Mouse (Mus musculus): Measurements from ENCODE around the gene 4930447C04Rik. TPM values are rescaled to one million over a fixed set of nuclear protein-coding genes. Genes with fewer than 3 reads are reported as not detected.

The 4930447C04Rik gene
- polyA plus RNA-seq, 1 experiment from 2014 or later, result 0.14 TPM

DNA sequence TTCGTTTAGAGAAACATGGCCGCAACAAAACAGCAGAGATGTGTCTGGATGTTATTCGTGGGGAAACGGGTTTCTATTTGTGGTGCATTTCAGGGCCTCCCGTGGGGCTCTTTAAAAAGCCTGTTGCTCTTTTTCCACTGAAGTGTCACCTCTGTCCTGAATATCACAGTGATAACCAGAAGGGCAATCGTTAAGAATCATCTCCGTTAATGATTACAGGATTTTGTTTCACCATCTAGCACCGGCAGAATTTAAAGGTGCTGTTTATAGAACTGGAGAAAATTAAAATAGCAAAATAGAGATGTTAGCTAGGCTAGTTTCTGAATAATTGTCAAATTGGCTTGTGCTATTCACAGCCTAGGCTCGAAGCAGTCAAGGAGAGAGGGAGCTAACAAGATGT lies 90.4 kb downstream of the 4930447C04Rik start:
- H3K4me3 ChIP-seq (ENCODE audit: low read depth, low read length), result no peak overlapping the region
- 57% methylated on average over 9 of the region's 9 CpGs for WGBS (ENCODE audit: insufficient replicate concordance)
- H3K4me1 ChIP-seq (ENCODE audit: control insufficient read depth, low read depth, low read length), result no peaks in the 10 kb centered on the region
- ATAC-seq (ENCODE audit: low read depth), result no peak
- H3K4me2 ChIP-seq (ENCODE audit: low read depth, low read length), result no peak overlapping the region
- H3K9ac ChIP-seq (ENCODE audit: low read depth, low read length), result no peak overlapping the region
- H3K36me3 ChIP-seq (ENCODE audit: control insufficient read depth, insufficient read depth), result no peaks in the 10 kb centered on the region
- no peak overlapping the region for H3K27ac ChIP-seq (ENCODE audit: low read length)
- no peaks in the 10 kb centered on the region for H3K9me3 ChIP-seq (replicated peaks; ENCODE audit: control insufficient read depth, low read length)
- H3K27me3 ChIP-seq (ENCODE audit: control insufficient read depth, insufficient read depth, low read depth, low read length), result peaks cover 26% of the 10 kb centered on the region

DNA sequence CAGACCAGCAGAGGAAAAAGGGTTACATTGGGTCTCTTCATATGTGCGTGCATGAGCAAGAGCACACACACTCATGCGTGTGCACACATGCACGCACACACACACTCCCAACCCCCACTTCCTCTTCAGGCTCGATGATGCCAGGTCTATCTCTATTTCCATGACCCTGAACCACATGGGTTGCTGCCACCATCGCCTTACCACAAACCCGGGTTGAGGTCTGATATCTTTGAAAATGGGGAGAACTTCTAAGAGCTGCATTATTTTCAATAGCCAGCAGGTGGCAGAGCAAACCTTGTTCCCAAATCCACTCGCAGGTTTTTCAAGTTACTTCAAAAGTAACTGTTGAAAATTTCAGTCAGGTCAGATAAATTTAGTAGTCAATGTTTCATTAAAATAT lies 92.8 kb downstream of the 4930447C04Rik start:
- no peak overlapping the region for H3K27ac ChIP-seq (ENCODE audit: low read length)
- no peak overlapping the region for H3K4me2 ChIP-seq (ENCODE audit: low read depth, low read length)
- no peaks in the 10 kb centered on the region for H3K36me3 ChIP-seq (ENCODE audit: control insufficient read depth, insufficient read depth)
- H3K9ac ChIP-seq (ENCODE audit: low read depth, low read length), result no peak overlapping the region
- peaks cover 3% of the 10 kb centered on the region for H3K27me3 ChIP-seq (ENCODE audit: control insufficient read depth, insufficient read depth, low read depth, low read length)
- no peak for ATAC-seq (ENCODE audit: low read depth)
- 14% methylated on average over 7 of the region's 7 CpGs for WGBS (ENCODE audit: insufficient replicate concordance)
- no peak overlapping the region for H3K4me3 ChIP-seq (ENCODE audit: low read depth, low read length)
- H3K9me3 ChIP-seq (replicated peaks; ENCODE audit: control insufficient read depth, low read length), result no peaks in the 10 kb centered on the region
- H3K4me1 ChIP-seq (ENCODE audit: control insufficient read depth, low read depth, low read length), result no peaks in the 10 kb centered on the region

DNA sequence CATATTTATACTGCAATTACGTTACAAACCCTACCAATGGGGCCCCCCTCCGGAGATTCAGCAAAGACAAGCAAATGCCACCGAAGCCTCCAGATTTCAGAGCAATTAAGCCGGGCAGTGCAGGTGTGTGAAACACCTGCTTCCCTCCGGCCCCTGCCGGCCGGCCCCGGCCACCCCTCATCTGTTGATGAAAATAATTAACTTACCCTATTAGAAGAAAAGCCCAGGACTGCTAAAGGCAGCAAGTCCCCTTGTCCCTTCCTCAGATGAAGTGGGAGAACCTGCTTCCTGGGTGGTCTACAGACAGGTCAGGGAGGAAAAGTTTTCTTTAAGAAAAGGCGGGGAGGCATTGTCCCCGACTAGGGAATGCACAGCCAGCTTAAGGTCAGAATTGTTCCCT lies 94.6 kb downstream of the 4930447C04Rik start:
- no peak for ATAC-seq (ENCODE audit: low read depth)
- Histone ChIP-seq H3K9me3 (replicated peaks; ENCODE audit: control insufficient read depth, low read length) (no peaks in the 10 kb centered on the region), H3K4me1 (ENCODE audit: control insufficient read depth, low read depth, low read length) (no peaks in the 10 kb centered on the region), H3K9ac (ENCODE audit: low read depth, low read length) (no peak overlapping the region), H3K27ac (ENCODE audit: low read length) (no peak overlapping the region), H3K4me2 (ENCODE audit: low read depth, low read length) (no peak overlapping the region), H3K36me3 (ENCODE audit: control insufficient read depth, insufficient read depth) (no peaks in the 10 kb centered on the region), H3K4me3 (ENCODE audit: low read depth, low read length) (no peak overlapping the region), H3K27me3 (ENCODE audit: control insufficient read depth, insufficient read depth, low read depth, low read length) (peaks cover 3% of the 10 kb centered on the region; the same call in 1 of the 2 replicates)
- WGBS (ENCODE audit: insufficient replicate concordance), result 50% methylated on average over 10 of the region's 10 CpGs

DNA sequence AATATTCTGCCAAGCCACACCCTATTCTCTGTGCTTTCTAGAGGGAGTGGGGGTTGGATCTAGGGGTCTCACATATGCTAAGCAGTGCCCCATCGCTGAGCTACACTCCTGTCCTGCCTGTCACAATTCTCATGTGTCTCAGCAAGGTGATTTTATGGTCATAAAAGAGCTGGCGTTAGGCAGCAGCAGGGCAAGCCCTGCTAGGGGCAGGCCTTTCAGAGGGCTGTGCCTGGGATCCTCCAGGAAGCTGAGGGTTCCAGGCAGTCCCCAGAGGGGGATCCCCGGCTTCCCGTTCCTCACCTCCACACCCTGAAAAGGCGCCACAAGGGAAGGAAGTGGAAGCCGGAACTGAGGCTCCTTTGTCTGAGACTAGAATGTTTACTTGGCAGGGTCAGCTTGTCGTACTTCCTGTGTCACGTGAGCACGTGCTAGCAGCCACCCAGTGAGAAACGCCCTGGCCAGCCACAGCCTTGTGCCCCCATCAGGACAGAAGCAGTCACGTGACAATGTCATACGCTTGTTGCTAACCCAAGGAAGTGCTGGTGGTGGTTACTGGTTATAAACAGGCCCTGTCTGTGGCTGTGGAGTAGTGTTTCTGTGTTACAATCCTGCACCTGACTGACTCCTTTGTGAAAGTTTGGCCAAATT lies 96.5 kb downstream of the 4930447C04Rik start:
- Histone ChIP-seq H3K9ac (ENCODE audit: low read depth, low read length) (no peak overlapping the region), H3K27me3 (ENCODE audit: control insufficient read depth, insufficient read depth, low read depth, low read length) (0 out of 2 replicates have a peak, but pooled peaks cover 3% of the 10 kb centered on the region), H3K4me2 (ENCODE audit: low read depth, low read length) (peak overlapping the region; percentile 13), H3K4me1 (ENCODE audit: control insufficient read depth, low read depth, low read length) (no peaks in the 10 kb centered on the region), H3K27ac (ENCODE audit: low read length) (no peak overlapping the region), H3K9me3 (replicated peaks; ENCODE audit: control insufficient read depth, low read length) (no peaks in the 10 kb centered on the region), H3K36me3 (ENCODE audit: control insufficient read depth, insufficient read depth) (no peaks in the 10 kb centered on the region), H3K4me3 (ENCODE audit: low read depth, low read length) (no peak overlapping the region)
- ATAC-seq (ENCODE audit: low read depth), result peak; percentile 86
- WGBS (ENCODE audit: insufficient replicate concordance), result 11% methylated on average over 12 of the region's 12 CpGs

DNA sequence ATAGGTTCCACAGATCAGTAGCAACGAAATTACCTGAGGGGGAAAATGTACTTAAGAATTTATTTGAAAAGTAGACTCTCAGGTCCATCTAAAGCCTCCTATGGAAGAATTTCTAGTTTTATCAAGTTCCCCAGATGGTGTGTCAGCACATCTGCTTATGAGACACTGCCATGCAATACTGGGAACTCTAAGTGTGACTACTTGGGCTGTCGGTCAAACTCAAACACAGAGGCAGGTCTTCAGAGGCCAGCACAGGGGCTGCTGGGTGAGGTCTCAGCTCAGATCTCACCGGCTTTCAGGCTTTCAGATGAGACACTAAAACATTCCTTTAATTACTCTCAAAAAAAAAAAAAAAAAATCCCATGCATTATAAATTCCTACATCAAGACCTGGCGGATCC lies 97.0 kb downstream of the 4930447C04Rik start:
- WGBS (ENCODE audit: insufficient replicate concordance), result 58% methylated on average over 4 of the region's 4 CpGs
- no peak for ATAC-seq (ENCODE audit: low read depth)
- Histone ChIP-seq H3K4me1 (ENCODE audit: control insufficient read depth, low read depth, low read length) (no peaks in the 10 kb centered on the region), H3K4me2 (ENCODE audit: low read depth, low read length) (0 out of 2 replicates have a peak overlapping the region, but pooled peaks have one; percentile 13), H3K27ac (ENCODE audit: low read length) (no peak overlapping the region), H3K9ac (ENCODE audit: low read depth, low read length) (no peak overlapping the region), H3K4me3 (ENCODE audit: low read depth, low read length) (no peak overlapping the region), H3K36me3 (ENCODE audit: control insufficient read depth, insufficient read depth) (no peaks in the 10 kb centered on the region), H3K27me3 (ENCODE audit: control insufficient read depth, insufficient read depth, low read depth, low read length) (0 out of 2 replicates have a peak, but pooled peaks cover 3% of the 10 kb centered on the region), H3K9me3 (replicated peaks; ENCODE audit: control insufficient read depth, low read length) (no peaks in the 10 kb centered on the region)

DNA sequence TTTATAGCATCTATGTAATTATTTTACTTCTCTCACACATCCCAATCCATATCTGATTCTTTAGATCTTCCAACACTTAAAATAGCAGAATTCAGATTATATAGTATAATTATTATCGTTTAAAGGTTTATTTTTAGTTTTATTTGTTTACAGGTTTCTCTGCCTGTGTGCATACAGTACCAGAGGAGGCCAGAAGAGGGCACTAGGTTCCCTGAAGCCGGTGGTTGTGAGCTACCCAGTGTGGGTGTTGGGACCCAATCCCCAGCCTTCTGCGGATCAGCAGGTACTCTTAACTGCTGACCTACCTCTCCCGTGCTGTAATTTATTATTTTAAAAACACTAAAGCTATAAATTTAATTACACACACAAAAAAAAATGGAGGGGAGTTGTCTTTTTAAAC lies 97.4 kb downstream of the 4930447C04Rik start:
- Histone ChIP-seq H3K27ac (ENCODE audit: low read length) (no peak overlapping the region), H3K36me3 (ENCODE audit: control insufficient read depth, insufficient read depth) (no peaks in the 10 kb centered on the region), H3K4me2 (ENCODE audit: low read depth, low read length) (no peak overlapping the region), H3K9me3 (replicated peaks; ENCODE audit: control insufficient read depth, low read length) (no peaks in the 10 kb centered on the region), H3K4me1 (ENCODE audit: control insufficient read depth, low read depth, low read length) (no peaks in the 10 kb centered on the region), H3K4me3 (ENCODE audit: low read depth, low read length) (no peak overlapping the region), H3K9ac (ENCODE audit: low read depth, low read length) (no peak overlapping the region), H3K27me3 (ENCODE audit: control insufficient read depth, insufficient read depth, low read depth, low read length) (0 out of 2 replicates have a peak, but pooled peaks cover 3% of the 10 kb centered on the region)
- ATAC-seq (ENCODE audit: low read depth), result no peak
- WGBS (ENCODE audit: insufficient replicate concordance), result 70% methylated on average over 4 of the region's 4 CpGs

DNA sequence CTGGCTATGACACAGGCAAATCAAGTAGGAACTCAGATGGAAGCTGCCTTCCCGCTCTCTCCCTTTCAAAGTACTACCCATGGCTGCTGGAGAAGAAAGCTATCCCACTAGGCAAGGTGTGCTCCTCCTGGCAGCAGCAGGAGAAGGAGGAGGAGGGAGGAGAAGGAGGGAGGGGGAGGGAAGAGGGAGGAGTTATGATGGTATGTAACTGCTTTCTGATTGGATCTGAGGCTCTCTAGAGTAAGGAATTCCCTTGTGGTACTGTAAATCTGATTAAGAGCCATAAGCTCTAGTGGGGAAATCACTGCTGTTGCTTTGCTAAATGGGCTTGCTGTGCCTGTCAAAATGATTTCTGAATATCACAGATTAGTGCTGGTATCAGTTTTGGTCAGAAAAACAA lies 99.1 kb downstream of the 4930447C04Rik start:
- Histone ChIP-seq H3K36me3 (ENCODE audit: control insufficient read depth, insufficient read depth) (no peaks in the 10 kb centered on the region), H3K27me3 (ENCODE audit: control insufficient read depth, insufficient read depth, low read depth, low read length) (0 out of 2 replicates have a peak, but pooled peaks cover 3% of the 10 kb centered on the region), H3K9me3 (replicated peaks; ENCODE audit: control insufficient read depth, low read length) (no peaks in the 10 kb centered on the region), H3K4me1 (ENCODE audit: control insufficient read depth, low read depth, low read length) (no peaks in the 10 kb centered on the region), H3K4me3 (ENCODE audit: low read depth, low read length) (no peak overlapping the region), H3K4me2 (ENCODE audit: low read depth, low read length) (no peak overlapping the region), H3K27ac (ENCODE audit: low read length) (no peak overlapping the region), H3K9ac (ENCODE audit: low read depth, low read length) (no peak overlapping the region)
- 56% methylated on average over 1 of the region's 1 CpGs for WGBS (ENCODE audit: insufficient replicate concordance)
- no peak for ATAC-seq (ENCODE audit: low read depth)

DNA sequence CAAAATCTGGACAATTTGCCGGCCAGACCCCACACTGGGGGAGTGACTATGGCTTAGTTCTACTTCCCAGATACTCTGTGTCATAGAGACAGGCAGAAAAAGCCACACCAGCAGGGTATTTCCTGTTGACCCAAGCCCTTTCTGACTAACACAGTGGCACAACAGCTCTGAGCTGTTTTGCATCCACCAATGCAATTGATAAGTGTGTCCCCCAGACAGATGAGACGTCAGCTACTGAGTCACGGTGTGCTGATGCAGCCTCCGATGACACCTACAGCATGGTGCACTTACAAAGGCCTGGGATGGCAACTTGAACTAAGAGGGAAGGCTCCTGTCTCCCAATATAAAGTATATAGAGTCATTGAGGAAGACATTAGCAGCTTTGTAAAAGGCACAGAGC lies 103.3 kb downstream of the 4930447C04Rik start:
- Histone ChIP-seq H3K27ac (ENCODE audit: low read length) (no peak overlapping the region), H3K4me1 (ENCODE audit: control insufficient read depth, low read depth, low read length) (no peaks in the 10 kb centered on the region), H3K36me3 (ENCODE audit: control insufficient read depth, insufficient read depth) (no peaks in the 10 kb centered on the region), H3K9ac (ENCODE audit: low read depth, low read length) (no peak overlapping the region), H3K9me3 (replicated peaks; ENCODE audit: control insufficient read depth, low read length) (no peaks in the 10 kb centered on the region), H3K4me3 (ENCODE audit: low read depth, low read length) (no peak overlapping the region), H3K4me2 (ENCODE audit: low read depth, low read length) (no peak overlapping the region), H3K27me3 (ENCODE audit: control insufficient read depth, insufficient read depth, low read depth, low read length) (peaks cover 5% of the 10 kb centered on the region)
- ATAC-seq (ENCODE audit: low read depth), result no peak
- 57% methylated on average over 4 of the region's 4 CpGs for WGBS (ENCODE audit: insufficient replicate concordance)

DNA sequence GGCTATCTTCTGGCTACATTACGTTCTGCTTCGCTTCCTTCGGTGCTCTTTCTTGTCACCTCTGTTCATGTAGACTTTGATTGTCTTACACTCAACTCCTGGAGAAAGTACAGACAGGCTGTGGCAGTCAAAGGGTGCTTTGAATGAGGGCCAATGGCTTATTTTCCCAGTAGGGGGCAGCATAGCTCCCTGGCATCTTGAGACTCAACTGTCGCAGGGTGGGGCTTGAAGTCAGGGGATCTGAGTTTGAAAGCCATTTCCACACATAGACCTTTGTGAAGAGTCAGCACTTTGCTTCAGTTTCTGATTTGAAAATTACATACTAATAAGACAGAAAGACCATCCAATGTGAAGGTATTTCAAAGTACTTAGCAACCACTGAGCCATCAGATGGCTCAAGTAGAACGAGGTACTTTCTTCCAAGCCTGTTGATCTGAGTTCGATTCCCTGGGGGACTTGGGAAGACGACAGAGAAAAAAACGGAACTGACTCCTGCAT lies 105.0 kb downstream of the 4930447C04Rik start:
- no peaks in the 10 kb centered on the region for H3K36me3 ChIP-seq (ENCODE audit: control insufficient read depth, insufficient read depth)

More for the DNA sequence above, 105.0 kb downstream of the 4930447C04Rik start:
- H3K9ac ChIP-seq (ENCODE audit: low read depth, low read length), result no peak overlapping the region
- ATAC-seq (ENCODE audit: low read depth), result no peak
- H3K4me3 ChIP-seq (ENCODE audit: low read depth, low read length), result no peak overlapping the region
- no peaks in the 10 kb centered on the region for H3K9me3 ChIP-seq (replicated peaks; ENCODE audit: control insufficient read depth, low read length)
- H3K4me2 ChIP-seq (ENCODE audit: low read depth, low read length), result no peak overlapping the region
- 68% methylated on average over 8 of the region's 8 CpGs for WGBS (ENCODE audit: insufficient replicate concordance)
- no peaks in the 10 kb centered on the region for H3K4me1 ChIP-seq (ENCODE audit: control insufficient read depth, low read depth, low read length)
- H3K27ac ChIP-seq (ENCODE audit: low read length), result no peak overlapping the region
- H3K27me3 ChIP-seq (ENCODE audit: control insufficient read depth, insufficient read depth, low read depth, low read length), result peaks cover 21% of the 10 kb centered on the region

All from liver, embryonic 16.5 days (tissue).